Mouse (Mus musculus) ES-Bruce4 (cell line): ENCODE measurements around the gene Retsat.

ENCODE experiments used
- CTCF ChIP-seq: IDR thresholded peaks from one replicate; pipeline ENCODE4 v1.8.1; 2011; ENCODE audit warnings: low read depth, low read length
- EP300 ChIP-seq: IDR thresholded peaks from 2 replicates; pipeline ENCODE4 v1.6.1; 2011; ENCODE audit warnings: low read depth, low read length; ENCODE audit not compliant: insufficient read depth
- POLR2A ChIP-seq: IDR thresholded peaks from one replicate; pipeline ENCODE4 v1.8.1; 2011; ENCODE audit warnings: low read length; ENCODE audit not compliant: insufficient read depth

- no peak for TF ChIP-seq POLR2A
- no peak for TF ChIP-seq CTCF
- TF ChIP-seq EP300, result no peak
Measured at GRCm38 (mm10) chr6:72644576-72644975, 46.3 kb downstream of the Retsat start.
